In the genomic region with DNA sequence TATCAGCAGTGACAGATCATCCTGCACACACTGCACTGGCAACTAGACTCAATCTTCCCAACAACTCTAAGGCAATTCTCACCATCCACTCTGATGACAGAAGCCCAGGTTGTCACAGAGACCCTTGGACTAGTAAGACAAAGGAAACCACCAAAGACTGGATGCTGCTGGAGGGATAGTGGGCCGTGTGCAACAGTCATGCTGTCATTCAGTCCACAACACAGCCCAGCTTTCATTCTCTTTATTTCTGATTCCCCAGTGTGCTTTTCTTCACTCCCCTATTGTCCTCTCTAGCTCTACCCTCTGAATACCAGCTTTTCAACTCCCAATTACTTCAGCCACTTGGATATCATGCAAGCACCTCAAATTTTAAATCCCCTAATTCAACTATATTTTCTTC, we compare ENCODE assay signal across 20 mouse cellular contexts. TPM values are rescaled to one million over a fixed set of nuclear protein-coding genes. Genes with fewer than 3 reads are reported as not detected.
DNase-seq lines count a peak whose midpoint lies in the region; ATAC-seq and TF ChIP-seq lines count a peak whose summit lies in the region.
"Had no signal": no experiment of that assay in that cellular context is flagged by ENCODE, and none has a peak within 500 bp of the region (broad histone marks: within the 10 kb centered on the region; RNA-seq: fewer than 3 reads in every experiment).

No protein-coding gene starts in this region.

- intact Hi-C loops in heart, postnatal 36 days (cut with DNase I) = no loop called here

- H3K27ac ChIP-seq in embryonic facial prominence, embryonic 10.5 days (replicated peaks) = 0 out of 2 replicates have a peak overlapping the region, but pooled peaks have one; percentile 3
- no peak overlapping the region for H3K27ac ChIP-seq in hindbrain, embryonic 14.5 days
- H3K27ac ChIP-seq in midbrain, embryonic 16.5 days (ENCODE audit: low read length) = no peak overlapping the region
- H3K27ac ChIP-seq in kidney, embryonic 16.5 days (ENCODE audit: low read length) = no peak overlapping the region
- H3K27ac ChIP-seq: heart, embryonic 10.5 days; intestine, embryonic 15.5 days; macrophage had no signal

- peak; percentile 70 for DNase-seq in brain, embryonic 14.5 days (ENCODE audit: low read depth)
- DNase-seq in embryonic facial prominence, embryonic 10.5 days (ENCODE audit: low spot score) = no peak
- no peak for DNase-seq in hindbrain, embryonic 14.5 days (ENCODE audit: low spot score)
- DNase-seq in retina, postnatal 1 day = no peak
- no peak for DNase-seq in heart, postnatal 36 days
- DNase-seq: adrenal gland, postnatal 10 days; cerebellum, postnatal 10 days; gastrocnemius, postnatal 25 days; heart, postnatal 14 days; kidney, postnatal 10 days; liver; lung, embryonic 14.5 days; right cerebral cortex, postnatal 4 days had no signal

- no peak for TF ChIP-seq POLR2A in brain, embryonic 14.5 days (IDR thresholded peaks at IDR 0.05; ENCODE audit: borderline replicate concordance, extremely low read depth, insufficient read depth, insufficient read length, poor library complexity, severe bottlenecking)

- no peaks in the 10 kb centered on the region for H3K27me3 ChIP-seq in embryonic facial prominence, embryonic 10.5 days (replicated peaks; ENCODE audit: low read depth, poor library complexity, severe bottlenecking)
- H3K27me3 ChIP-seq in hindbrain, embryonic 14.5 days (ENCODE audit: control insufficient read depth, insufficient read depth, low read length) = no peaks in the 10 kb centered on the region
- no peaks in the 10 kb centered on the region for H3K27me3 ChIP-seq in midbrain, embryonic 16.5 days (ENCODE audit: control insufficient read depth, insufficient read depth, low read depth, low read length)
- no peaks in the 10 kb centered on the region for H3K27me3 ChIP-seq in kidney, embryonic 16.5 days (ENCODE audit: insufficient read depth, low read length)
- H3K27me3 ChIP-seq: intestine, embryonic 15.5 days had no signal

- H3K4me2 ChIP-seq in hindbrain, embryonic 14.5 days (replicated peaks) = no peak overlapping the region
- no peak overlapping the region for H3K4me2 ChIP-seq in midbrain, embryonic 16.5 days (ENCODE audit: low read length)
- H3K4me2 ChIP-seq in kidney, embryonic 16.5 days (replicated peaks; ENCODE audit: low read depth, low read length) = no peak overlapping the region
- H3K4me2 ChIP-seq: intestine, embryonic 15.5 days; lung, embryonic 14.5 days had no signal

- 34% methylated on average over 1 of the region's 1 CpGs for WGBS in embryonic facial prominence, embryonic 10.5 days
- WGBS in hindbrain, embryonic 14.5 days = 8% methylated on average over 1 of the region's 1 CpGs
- WGBS in midbrain, embryonic 16.5 days = 23% methylated on average over 1 of the region's 1 CpGs
- WGBS in kidney, embryonic 16.5 days = 79% methylated on average over 1 of the region's 1 CpGs

- peak; percentile 40; the same call in 1 of the 2 replicates for ATAC-seq in hindbrain, embryonic 14.5 days (ENCODE audit: low FRiP score)
- ATAC-seq in midbrain, embryonic 16.5 days = peak; percentile 37; the same call in 1 of the 2 replicates
- ATAC-seq in kidney, embryonic 16.5 days (ENCODE audit: low FRiP score, low TSS enrichment) = no peak
- ATAC-seq: intestine, embryonic 15.5 days had no signal

- no peak for TF ChIP-seq CTCF in brain, embryonic 14.5 days (IDR thresholded peaks at IDR 0.05; ENCODE audit: borderline replicate concordance, extremely low read depth, insufficient read depth, insufficient read length)

- no peaks in the 10 kb centered on the region for H3K9me3 ChIP-seq in embryonic facial prominence, embryonic 10.5 days
- no peaks in the 10 kb centered on the region for H3K9me3 ChIP-seq in hindbrain, embryonic 14.5 days (ENCODE audit: control insufficient read depth, low read length)
- no peaks in the 10 kb centered on the region for H3K9me3 ChIP-seq in midbrain, embryonic 16.5 days (replicated peaks; ENCODE audit: control insufficient read depth, low read length, poor library complexity, severe bottlenecking)
- no peaks in the 10 kb centered on the region for H3K9me3 ChIP-seq in kidney, embryonic 16.5 days (ENCODE audit: low read length)
- H3K9me3 ChIP-seq: G1E; heart, embryonic 10.5 days; intestine, embryonic 15.5 days had no signal

- no peak overlapping the region for H3K9ac ChIP-seq in hindbrain, embryonic 14.5 days
- no peak overlapping the region for H3K9ac ChIP-seq in midbrain, embryonic 16.5 days (ENCODE audit: low read depth, low read length)
- no peak overlapping the region for H3K9ac ChIP-seq in kidney, embryonic 16.5 days (replicated peaks; ENCODE audit: low read length)
- H3K9ac ChIP-seq: intestine, embryonic 15.5 days; lung, embryonic 14.5 days had no signal

- H3K4me3 ChIP-seq in embryonic facial prominence, embryonic 10.5 days = no peak overlapping the region
- H3K4me3 ChIP-seq in hindbrain, embryonic 14.5 days (replicated peaks; ENCODE audit: low read length) = no peak overlapping the region
- no peak overlapping the region for H3K4me3 ChIP-seq in midbrain, embryonic 16.5 days (ENCODE audit: low read depth, low read length)
- H3K4me3 ChIP-seq in kidney, embryonic 16.5 days (ENCODE audit: low read length) = no peak overlapping the region
- H3K4me3 ChIP-seq: heart, embryonic 10.5 days; intestine, embryonic 15.5 days had no signal

- peaks cover 5% of the 10 kb centered on the region; the same call in 1 of the 2 replicates for H3K4me1 ChIP-seq in embryonic facial prominence, embryonic 10.5 days
- H3K4me1 ChIP-seq in hindbrain, embryonic 14.5 days (replicated peaks; ENCODE audit: control insufficient read depth, insufficient read depth, low read length) = no peaks in the 10 kb centered on the region
- H3K4me1 ChIP-seq in midbrain, embryonic 16.5 days (ENCODE audit: control insufficient read depth, insufficient read depth, low read length) = 0 out of 2 replicates have a peak, but pooled peaks cover 2% of the 10 kb centered on the region
- H3K4me1 ChIP-seq in kidney, embryonic 16.5 days (ENCODE audit: insufficient read depth, low read length) = no peaks in the 10 kb centered on the region
- H3K4me1 ChIP-seq: heart, embryonic 10.5 days; intestine, embryonic 15.5 days had no signal

- peaks cover 49% of the 10 kb centered on the region for H3K36me3 ChIP-seq in embryonic facial prominence, embryonic 10.5 days (replicated peaks)
- H3K36me3 ChIP-seq in hindbrain, embryonic 14.5 days (replicated peaks; ENCODE audit: control insufficient read depth, insufficient read depth) = peaks cover 17% of the 10 kb centered on the region
- peaks cover 4% of the 10 kb centered on the region; the same call in 1 of the 2 replicates for H3K36me3 ChIP-seq in midbrain, embryonic 16.5 days (ENCODE audit: control insufficient read depth, insufficient read depth, low read length)
- H3K36me3 ChIP-seq in kidney, embryonic 16.5 days (ENCODE audit: insufficient read depth, low read length) = peaks cover 17% of the 10 kb centered on the region; the same call in 1 of the 2 replicates

RNA-seq across cellular contexts. Expression of a gene that starts 24.9 kb away (rescaled TPM):
- polyA plus RNA-seq in brain, embryonic 14.5 days (2012; rRNA removed) = 244 and 283 TPM in 2 replicates
- 253 and 268 TPM in 2 replicates for polyA plus RNA-seq in embryonic facial prominence, embryonic 10.5 days (2016; fragmentation: Nextera tagmentation; extraction: Ambion mirVana)
- 105 and 122 TPM in 2 replicates for polyA plus RNA-seq in hindbrain, embryonic 14.5 days (2014; fragmentation: Nextera tagmentation; extraction: Ambion mirVana)
- 96.2 and 121 TPM in 2 replicates for polyA plus RNA-seq in midbrain, embryonic 16.5 days (2015; fragmentation: Nextera tagmentation; extraction: Ambion mirVana)
- 57.2 and 84.8 TPM in 2 replicates for polyA plus RNA-seq in kidney, embryonic 16.5 days (2015; fragmentation: Nextera tagmentation; extraction: Ambion mirVana)
- total RNA-seq in heart, postnatal 36 days (2021) = 10 to 100 TPM; 69.5 to 86.9 TPM

RNA-seq across cellular contexts. Expression of a gene that starts 25.0 kb away (rescaled TPM):
- 3.4 and 4.9 TPM in 2 replicates for polyA plus RNA-seq in brain, embryonic 14.5 days (2012; rRNA removed)
- 1.5 and 1.8 TPM in 2 replicates for polyA plus RNA-seq in embryonic facial prominence, embryonic 10.5 days (2016; fragmentation: Nextera tagmentation; extraction: Ambion mirVana)
- polyA plus RNA-seq in hindbrain, embryonic 14.5 days (2014; fragmentation: Nextera tagmentation; extraction: Ambion mirVana) = 3.4 and 4.0 TPM in 2 replicates
- polyA plus RNA-seq in midbrain, embryonic 16.5 days (2015; fragmentation: Nextera tagmentation; extraction: Ambion mirVana) = 2.2 and 2.5 TPM in 2 replicates
- 1.5 and 2.0 TPM in 2 replicates for polyA plus RNA-seq in kidney, embryonic 16.5 days (2015; fragmentation: Nextera tagmentation; extraction: Ambion mirVana)
- total RNA-seq in heart, postnatal 36 days (2021) = under 1 TPM in 1 of 2 experiments, not detected in 1; 0.79 TPM

RNA-seq across cellular contexts. Expression of a gene that starts 47.8 kb away (rescaled TPM):
- polyA plus RNA-seq in brain, embryonic 14.5 days (2012; rRNA removed) = 0.24 and 0.27 TPM in 2 replicates
- polyA plus RNA-seq in embryonic facial prominence, embryonic 10.5 days (2016; fragmentation: Nextera tagmentation; extraction: Ambion mirVana) = not detected in 2 replicates
- polyA plus RNA-seq in hindbrain, embryonic 14.5 days (2014; fragmentation: Nextera tagmentation; extraction: Ambion mirVana) = 1.0 and 1.1 TPM in 2 replicates
- polyA plus RNA-seq in midbrain, embryonic 16.5 days (2015; fragmentation: Nextera tagmentation; extraction: Ambion mirVana) = 0.34 and 1.0 TPM in 2 replicates
- 0.28 and 0.42 TPM in 2 replicates for polyA plus RNA-seq in kidney, embryonic 16.5 days (2015; fragmentation: Nextera tagmentation; extraction: Ambion mirVana)
- not detected for total RNA-seq in heart, postnatal 36 days (2021)
- total RNA-seq: G1E; gastrocnemius, postnatal 25 days; heart, postnatal 14 days had no signal
- polyA plus RNA-seq: embryonic facial prominence, embryonic 14.5 days; G1E; macrophage had no signal
